Mouse (Mus musculus): Measurements from ENCODE around the gene Lst1. TPM values are rescaled to one million over a fixed set of nuclear protein-coding genes. Genes with fewer than 3 reads are reported as not detected.

Lst1 gene
- polyA plus RNA-seq, 1 experiment = 2.5 TPM

GRCm38 (mm10) chr17:35191723-35192122 lies 3.5 kb upstream of the Lst1 start:
- Histone ChIP-seq H3K36me3 (ENCODE audit: control insufficient read depth, insufficient read depth, low read length, poor library complexity, severe bottlenecking) (no peaks in the 10 kb centered on the region), H3K27ac (ENCODE audit: insufficient read depth, low read length) (no peak overlapping the region), H3K9me3 (replicated peaks; ENCODE audit: control insufficient read depth, insufficient read depth, low read length, poor library complexity, severe bottlenecking) (no peaks in the 10 kb centered on the region), H3K27me3 (ENCODE audit: control insufficient read depth, insufficient read depth, low read length, poor library complexity, severe bottlenecking) (no peaks in the 10 kb centered on the region), H3K4me1 (ENCODE audit: control insufficient read depth, insufficient read depth, low read length) (no peaks in the 10 kb centered on the region), H3K9ac (ENCODE audit: low read depth, poor library complexity, severe bottlenecking) (no peak overlapping the region), H3K4me3 (ENCODE audit: low read depth, low read length) (no peak overlapping the region)
- TF ChIP-seq CTCF (IDR thresholded peaks at IDR 0.05; ENCODE audit: low read depth, low read length) (peak; percentile 16), POLR2A (IDR thresholded peaks at IDR 0.05; ENCODE audit: insufficient read depth, low read length) (no peak), EP300 (IDR thresholded peaks at IDR 0.05; ENCODE audit: insufficient read depth, low read depth, low read length) (no peak)

GRCm38 (mm10) chr17:35190096-35190495 lies 1.9 kb upstream of the Lst1 start:
- no peak overlapping the region for H3K9ac ChIP-seq (ENCODE audit: low read depth, poor library complexity, severe bottlenecking)
- no peaks in the 10 kb centered on the region for H3K9me3 ChIP-seq (replicated peaks; ENCODE audit: control insufficient read depth, insufficient read depth, low read length, poor library complexity, severe bottlenecking)
- H3K27ac ChIP-seq (ENCODE audit: insufficient read depth, low read length) = no peak overlapping the region
- H3K36me3 ChIP-seq (ENCODE audit: control insufficient read depth, insufficient read depth, low read length, poor library complexity, severe bottlenecking) = no peaks in the 10 kb centered on the region
- H3K4me1 ChIP-seq (ENCODE audit: control insufficient read depth, insufficient read depth, low read length) = no peaks in the 10 kb centered on the region
- TF ChIP-seq EP300 (IDR thresholded peaks at IDR 0.05; ENCODE audit: insufficient read depth, low read depth, low read length) (no peak), POLR2A (IDR thresholded peaks at IDR 0.05; ENCODE audit: insufficient read depth, low read length) (no peak), CTCF (IDR thresholded peaks at IDR 0.05; ENCODE audit: low read depth, low read length) (no peak)
- H3K27me3 ChIP-seq (ENCODE audit: control insufficient read depth, insufficient read depth, low read length, poor library complexity, severe bottlenecking) = no peaks in the 10 kb centered on the region
- H3K4me3 ChIP-seq (ENCODE audit: low read depth, low read length) = no peak overlapping the region

DNA sequence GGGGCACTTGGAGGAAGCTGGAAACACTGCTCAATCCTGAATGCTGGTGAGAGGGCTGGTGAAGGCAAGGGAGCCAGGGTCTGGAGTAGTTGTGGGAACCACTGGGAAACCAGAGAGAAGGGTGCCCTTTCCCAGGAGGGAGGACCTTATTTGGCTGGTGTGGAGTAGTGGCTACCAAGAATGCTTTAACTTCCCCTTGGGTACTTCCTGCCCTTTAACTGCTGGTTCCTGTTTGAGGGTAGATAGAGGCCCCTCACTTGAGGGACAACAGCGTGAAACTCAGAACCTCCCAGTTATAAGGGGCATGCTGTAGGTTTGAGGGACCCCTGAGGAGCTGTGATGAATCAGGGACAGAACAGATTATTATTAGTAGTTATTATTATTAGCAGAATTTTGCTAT lies 947 bp upstream of the Lst1 start:
- H3K36me3 ChIP-seq (ENCODE audit: control insufficient read depth, insufficient read depth, low read length, poor library complexity, severe bottlenecking) = no peaks in the 10 kb centered on the region
- no peak overlapping the region for H3K9ac ChIP-seq (ENCODE audit: low read depth, poor library complexity, severe bottlenecking)
- no peak overlapping the region for H3K4me3 ChIP-seq (ENCODE audit: low read depth, low read length)
- H3K9me3 ChIP-seq (replicated peaks; ENCODE audit: control insufficient read depth, insufficient read depth, low read length, poor library complexity, severe bottlenecking) = no peaks in the 10 kb centered on the region
- no peaks in the 10 kb centered on the region for H3K27me3 ChIP-seq (ENCODE audit: control insufficient read depth, insufficient read depth, low read length, poor library complexity, severe bottlenecking)
- no peak for TF ChIP-seq EP300 (IDR thresholded peaks at IDR 0.05; ENCODE audit: insufficient read depth, low read depth, low read length)
- H3K4me1 ChIP-seq (ENCODE audit: control insufficient read depth, insufficient read depth, low read length) = no peaks in the 10 kb centered on the region
- no peak overlapping the region for H3K27ac ChIP-seq (ENCODE audit: insufficient read depth, low read length)

DNA sequence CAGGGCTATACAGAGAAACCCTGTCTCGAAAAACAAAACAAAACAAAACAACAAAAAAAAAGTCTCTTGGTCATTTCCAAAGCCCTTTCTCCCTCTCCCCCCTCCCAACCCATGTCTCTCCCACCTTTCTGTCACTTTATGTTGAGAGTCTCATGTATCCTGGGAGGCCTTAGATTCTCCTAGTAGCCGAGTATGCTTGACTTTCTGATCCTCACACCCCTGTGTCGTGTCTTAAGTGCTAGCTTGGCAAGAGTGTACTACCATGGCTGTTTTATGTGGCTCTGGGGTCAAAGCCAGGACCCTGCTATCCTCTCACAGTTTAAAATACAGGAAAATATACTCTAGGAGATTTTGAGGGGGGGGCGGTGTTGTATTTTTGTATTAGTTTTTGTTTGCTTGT lies 894 bp downstream of the Lst1 start:
- H3K27ac ChIP-seq (ENCODE audit: insufficient read depth, low read length) = 0 out of 2 replicates have a peak overlapping the region, but pooled peaks have one; percentile 21

GRCm38 (mm10) chr17:35186681-35187080 lies 1.6 kb downstream of the Lst1 start:
- Histone ChIP-seq H3K9ac (ENCODE audit: low read depth, poor library complexity, severe bottlenecking) (no peak overlapping the region), H3K4me3 (ENCODE audit: low read depth, low read length) (peak overlapping the region; percentile 6), H3K4me1 (ENCODE audit: control insufficient read depth, insufficient read depth, low read length) (no peaks in the 10 kb centered on the region), H3K27me3 (ENCODE audit: control insufficient read depth, insufficient read depth, low read length, poor library complexity, severe bottlenecking) (no peaks in the 10 kb centered on the region), H3K27ac (ENCODE audit: insufficient read depth, low read length) (0 out of 2 replicates have a peak overlapping the region, but pooled peaks have one; percentile 1), H3K36me3 (ENCODE audit: control insufficient read depth, insufficient read depth, low read length, poor library complexity, severe bottlenecking) (no peaks in the 10 kb centered on the region), H3K9me3 (replicated peaks; ENCODE audit: control insufficient read depth, insufficient read depth, low read length, poor library complexity, severe bottlenecking) (no peaks in the 10 kb centered on the region)
- no peak for TF ChIP-seq POLR2A (IDR thresholded peaks at IDR 0.05; ENCODE audit: insufficient read depth, low read length)
- no peak for TF ChIP-seq EP300 (IDR thresholded peaks at IDR 0.05; ENCODE audit: insufficient read depth, low read depth, low read length)
- TF ChIP-seq CTCF (IDR thresholded peaks at IDR 0.05; ENCODE audit: low read depth, low read length) = no peak

More for the DNA sequence above, 894 bp downstream of the Lst1 start:
- H3K9ac ChIP-seq (ENCODE audit: low read depth, poor library complexity, severe bottlenecking) = no peak overlapping the region; the same call in 1 of the 2 replicates
- H3K4me1 ChIP-seq (ENCODE audit: control insufficient read depth, insufficient read depth, low read length) = no peaks in the 10 kb centered on the region
- no peaks in the 10 kb centered on the region for H3K36me3 ChIP-seq (ENCODE audit: control insufficient read depth, insufficient read depth, low read length, poor library complexity, severe bottlenecking)
- H3K27me3 ChIP-seq (ENCODE audit: control insufficient read depth, insufficient read depth, low read length, poor library complexity, severe bottlenecking) = no peaks in the 10 kb centered on the region
- no peak overlapping the region for H3K4me3 ChIP-seq (ENCODE audit: low read depth, low read length)
- no peaks in the 10 kb centered on the region for H3K9me3 ChIP-seq (replicated peaks; ENCODE audit: control insufficient read depth, insufficient read depth, low read length, poor library complexity, severe bottlenecking)
- no peak for TF ChIP-seq POLR2A (IDR thresholded peaks at IDR 0.05; ENCODE audit: insufficient read depth, low read length)
- no peak for TF ChIP-seq CTCF (IDR thresholded peaks at IDR 0.05; ENCODE audit: low read depth, low read length)
- TF ChIP-seq EP300 (IDR thresholded peaks at IDR 0.05; ENCODE audit: insufficient read depth, low read depth, low read length) = no peak

DNA sequence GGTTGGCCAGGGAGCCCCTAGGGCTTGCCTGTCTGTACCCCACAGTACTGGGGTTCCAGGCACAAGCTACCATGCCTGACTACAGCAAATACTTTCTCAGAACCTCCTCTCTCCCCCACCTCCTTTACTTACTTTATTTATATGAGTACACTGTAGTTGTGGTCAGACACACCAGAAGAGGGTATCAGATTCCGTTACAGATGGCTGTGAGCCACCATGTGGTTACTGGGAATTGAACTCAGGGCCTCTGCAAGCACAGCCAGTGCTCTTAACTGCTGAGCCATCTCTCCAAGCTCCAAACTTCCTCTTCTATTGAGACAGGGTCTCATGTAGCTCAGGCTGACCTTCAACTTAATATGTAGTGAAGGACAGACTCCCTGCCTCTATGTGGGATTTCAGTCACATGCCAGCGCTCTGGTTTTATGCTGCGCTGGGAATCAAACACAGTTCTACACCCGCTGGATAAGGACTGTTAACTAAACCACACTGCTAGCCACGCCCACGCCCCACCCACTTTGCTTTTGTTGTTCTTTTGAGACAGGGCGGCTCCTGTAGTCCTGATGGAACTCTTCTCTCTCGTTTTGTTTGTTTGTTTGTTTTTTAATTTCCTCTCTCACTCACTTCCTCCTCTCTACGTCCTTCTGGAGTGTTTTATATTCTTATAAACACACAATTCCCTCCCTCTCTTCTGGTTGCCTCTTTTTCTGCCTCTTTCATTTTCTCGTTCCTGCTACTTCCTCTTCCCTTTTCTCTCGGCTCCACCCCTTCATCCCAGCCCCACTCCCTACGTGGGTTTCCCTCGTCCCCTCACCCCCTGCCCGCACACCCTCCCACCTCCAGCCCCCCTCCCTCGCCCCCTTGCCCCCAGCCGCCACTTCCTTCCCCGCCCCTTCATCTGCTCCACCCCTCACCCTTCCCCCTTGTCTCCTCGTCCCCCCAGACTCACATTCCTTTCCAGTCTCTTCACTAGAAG lies 2.3 kb downstream of the Lst1 start:
- H3K36me3 ChIP-seq (ENCODE audit: control insufficient read depth, insufficient read depth, low read length, poor library complexity, severe bottlenecking) = no peaks in the 10 kb centered on the region
- H3K9me3 ChIP-seq (replicated peaks; ENCODE audit: control insufficient read depth, insufficient read depth, low read length, poor library complexity, severe bottlenecking) = no peaks in the 10 kb centered on the region
- no peaks in the 10 kb centered on the region for H3K4me1 ChIP-seq (ENCODE audit: control insufficient read depth, insufficient read depth, low read length)
- H3K27ac ChIP-seq (ENCODE audit: insufficient read depth, low read length) = peak overlapping the region; percentile 32; the same call in 1 of the 2 replicates
- no peak overlapping the region for H3K9ac ChIP-seq (ENCODE audit: low read depth, poor library complexity, severe bottlenecking)
- TF ChIP-seq POLR2A (IDR thresholded peaks at IDR 0.05; ENCODE audit: insufficient read depth, low read length) (no peak), CTCF (IDR thresholded peaks at IDR 0.05; ENCODE audit: low read depth, low read length) (no peak), EP300 (IDR thresholded peaks at IDR 0.05; ENCODE audit: insufficient read depth, low read depth, low read length) (no peak)
- peak overlapping the region; percentile 45 for H3K4me3 ChIP-seq (ENCODE audit: low read depth, low read length)
- H3K27me3 ChIP-seq (ENCODE audit: control insufficient read depth, insufficient read depth, low read length, poor library complexity, severe bottlenecking) = no peaks in the 10 kb centered on the region
